Mouse (Mus musculus) C2C12 (cell line): ENCODE measurements around the gene Dcaf12. TPM values are rescaled to one million over a fixed set of nuclear protein-coding genes. Genes with fewer than 3 reads are reported as not detected.
A peak's percentile ranks its signal among the peaks of the same experiment; 100 is the strongest.

Source experiments
- H3K27me3 ChIP-seq: one replicate; pipeline ENCODE4 v1.6.1; 2011; ENCODE audit not compliant: control insufficient read depth, insufficient read depth, insufficient read length
- H3K36me3 ChIP-seq: one replicate; pipeline ENCODE4 v1.6.1; 2011; ENCODE audit not compliant: control insufficient read depth, insufficient read depth
- H3K4me3 ChIP-seq: one replicate; pipeline ENCODE4 v1.5.1; 2011; ENCODE audit warnings: mild to moderate bottlenecking, control low read depth; ENCODE audit not compliant: poor library complexity, insufficient read depth, severe bottlenecking
- H3K79me2 ChIP-seq: one replicate; pipeline ENCODE4 v1.6.1; 2011; ENCODE audit not compliant: control insufficient read depth, insufficient read depth
- H3K79me3 ChIP-seq: one replicate; pipeline ENCODE4 v1.6.1; 2011; ENCODE audit warnings: low read depth, control low read depth
- H3ac ChIP-seq: one replicate; pipeline ENCODE3; 2011; ENCODE audit warnings: low read depth; ENCODE audit not compliant: control insufficient read depth, insufficient read length
- CEBPB ChIP-seq: IDR thresholded peaks from one replicate; pipeline ENCODE4 v1.6.1; 2011; ENCODE audit warnings: low read depth, mild to moderate bottlenecking, control low read depth, moderate library complexity
- CTCF ChIP-seq: IDR thresholded peaks from one replicate; pipeline ENCODE4 v1.5.1; 2011; ENCODE audit not compliant: control insufficient read depth, insufficient read depth, insufficient read length
- FOSL1 ChIP-seq: IDR thresholded peaks from one replicate; pipeline ENCODE4 v1.8.0; 2011; ENCODE audit warnings: mild to moderate bottlenecking, low read length; ENCODE audit not compliant: poor library complexity, insufficient read depth, severe bottlenecking
- MAX ChIP-seq: IDR thresholded peaks from one replicate; pipeline ENCODE4 v1.6.1; 2011; ENCODE audit warnings: mild to moderate bottlenecking, control low read depth
- MYOD1 ChIP-seq: IDR thresholded peaks from one replicate; pipeline ENCODE4 v1.6.1; 2011; ENCODE audit warnings: low read depth; ENCODE audit not compliant: control insufficient read depth, insufficient read length
- MYOG ChIP-seq: IDR thresholded peaks from one replicate; pipeline ENCODE4 v1.6.1; 2011; ENCODE audit not compliant: control insufficient read depth, insufficient read length; ENCODE audit errors: extremely low read depth
- USF1 ChIP-seq: IDR thresholded peaks from one replicate; pipeline ENCODE4 v1.6.1; 2011; ENCODE audit warnings: low read depth, mild to moderate bottlenecking, control low read depth, moderate library complexity
- polyA plus RNA-seq: library from polyadenylated mRNA; unstranded; fragments of >200 nt; fragmentation: generic; extraction: Trizol; gene quantifications from one replicate; pipeline ENCODE4 v1.2.1, GENCODE M21; 2012; ENCODE audit warnings: missing spikeins

Gene Dcaf12
- polyA plus RNA-seq, 1 experiment, result 20.9 TPM

DNA sequence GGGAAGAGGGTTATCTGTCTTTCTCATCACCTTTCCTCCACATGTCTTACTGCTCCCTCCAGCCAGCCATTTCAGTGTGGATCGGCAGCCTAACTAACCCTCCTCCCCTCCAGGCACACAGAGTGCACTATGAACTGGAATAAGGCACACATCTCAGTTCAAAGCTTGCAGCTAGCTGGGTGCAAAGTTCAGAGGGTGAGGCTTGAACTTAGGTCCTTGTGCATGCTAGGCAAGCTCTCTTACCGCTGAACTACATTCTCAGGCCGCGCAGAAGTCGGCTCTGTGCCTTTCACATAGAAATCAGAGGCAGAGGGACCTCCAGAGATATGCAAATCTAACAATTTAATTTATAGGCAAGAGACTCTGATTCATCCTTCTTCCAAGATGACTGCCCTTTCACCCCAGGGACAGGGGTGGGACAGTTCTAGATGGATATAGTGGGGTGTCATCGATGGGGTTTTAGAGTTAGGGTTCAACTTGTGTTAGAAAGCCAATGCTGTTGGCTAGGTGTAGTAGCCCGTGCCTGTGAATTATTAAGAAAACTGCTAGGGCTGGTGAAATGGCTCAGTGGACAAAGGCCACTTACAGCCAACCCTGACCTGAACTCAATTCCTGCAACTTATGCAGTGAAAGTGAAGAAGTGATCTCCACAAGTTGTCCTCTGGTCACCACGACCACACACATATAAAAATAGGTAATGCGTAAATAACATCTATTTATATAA is 17.2 kb upstream of the Dcaf12 start:
- Histone ChIP-seq H3K79me3 (no peaks in the 10 kb centered on the region), H3K4me3 (no peak overlapping the region), H3K79me2 (no peaks in the 10 kb centered on the region), H3ac (no peak overlapping the region), H3K27me3 (no peaks in the 10 kb centered on the region), H3K36me3 (no peaks in the 10 kb centered on the region)
- TF ChIP-seq MYOG (no peak), MAX (no peak), MYOD1 (no peak), FOSL1 (no peak), USF1 (no peak), CTCF (no peak), CEBPB (no peak)

DNA sequence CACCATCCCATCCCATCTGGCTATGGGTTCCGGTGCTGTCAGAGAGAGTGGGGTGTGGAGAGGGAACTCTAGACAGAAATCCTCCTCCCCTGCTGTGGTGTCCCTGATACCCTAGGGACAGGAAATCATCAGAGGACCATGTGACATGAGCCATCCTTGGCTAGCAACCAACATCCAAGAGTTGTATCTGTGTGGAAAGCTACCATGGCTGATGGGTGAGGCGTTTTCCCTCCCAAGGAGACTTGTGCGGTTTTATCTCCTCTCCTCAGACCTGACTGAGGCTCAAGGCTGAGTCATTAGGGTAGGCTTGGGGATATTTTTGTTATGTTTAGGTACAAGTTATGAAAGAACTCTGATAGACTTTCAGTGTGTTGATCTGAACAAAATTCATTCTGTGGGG is 16.4 kb upstream of the Dcaf12 start:
- H3K79me3 ChIP-seq, result no peaks in the 10 kb centered on the region
- H3K27me3 ChIP-seq, result no peaks in the 10 kb centered on the region
- H3ac ChIP-seq, result no peak overlapping the region
- H3K4me3 ChIP-seq, result no peak overlapping the region
- H3K36me3 ChIP-seq, result no peaks in the 10 kb centered on the region
- TF ChIP-seq MYOG, result no peak
- TF ChIP-seq USF1, result peak; percentile 75
- H3K79me2 ChIP-seq, result no peaks in the 10 kb centered on the region

DNA sequence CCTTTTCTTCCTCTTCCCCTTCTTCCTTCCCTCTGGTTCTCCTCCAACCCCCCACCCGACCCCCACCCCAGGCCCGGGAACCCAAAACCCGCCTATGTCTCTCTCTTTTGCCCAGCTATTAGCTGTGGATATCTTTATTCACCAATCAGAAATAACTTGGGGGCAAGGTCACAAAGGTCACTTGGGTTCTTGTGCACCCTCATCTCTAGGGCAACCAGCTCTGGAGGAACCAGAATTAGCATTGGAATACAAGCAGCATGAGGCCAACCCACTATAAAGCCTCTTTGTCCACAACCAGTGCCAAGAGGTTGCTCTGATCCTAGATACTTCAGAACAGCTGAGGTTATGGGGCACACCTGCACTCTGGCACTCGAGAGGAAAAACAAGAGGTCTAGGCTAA is 14.8 kb upstream of the Dcaf12 start:
- Histone ChIP-seq H3K4me3 (no peak overlapping the region), H3K36me3 (no peaks in the 10 kb centered on the region), H3ac (no peak overlapping the region), H3K27me3 (no peaks in the 10 kb centered on the region), H3K79me2 (no peaks in the 10 kb centered on the region), H3K79me3 (no peaks in the 10 kb centered on the region)
- TF ChIP-seq MYOD1, result no peak

DNA sequence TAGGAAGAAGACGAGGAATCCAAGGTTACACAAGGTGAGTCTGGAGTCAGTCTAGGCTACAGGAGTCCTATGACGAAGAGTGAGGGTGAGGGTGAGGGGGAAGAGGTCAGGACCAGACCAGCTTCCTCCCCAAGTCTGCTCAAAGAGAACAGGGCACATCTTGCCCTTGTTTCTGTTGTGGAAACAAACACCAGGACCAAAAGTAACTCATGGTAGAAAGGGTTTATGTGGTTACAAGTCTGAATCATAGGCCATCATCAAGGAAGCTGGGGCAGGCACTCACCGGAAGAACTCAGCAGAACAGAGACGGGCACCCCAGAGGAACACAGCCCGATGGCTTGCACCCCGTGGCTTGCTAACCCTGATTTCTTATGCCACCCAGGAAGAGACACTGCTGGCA is 12.2 kb upstream of the Dcaf12 start:
- Histone ChIP-seq H3K27me3 (no peaks in the 10 kb centered on the region), H3K79me3 (no peaks in the 10 kb centered on the region), H3ac (no peak overlapping the region), H3K79me2 (no peaks in the 10 kb centered on the region), H3K36me3 (no peaks in the 10 kb centered on the region), H3K4me3 (no peak overlapping the region)
- TF ChIP-seq FOSL1 (no peak), USF1 (no peak), MYOG (no peak), MYOD1 (no peak), CTCF (no peak), MAX (no peak), CEBPB (no peak)

DNA sequence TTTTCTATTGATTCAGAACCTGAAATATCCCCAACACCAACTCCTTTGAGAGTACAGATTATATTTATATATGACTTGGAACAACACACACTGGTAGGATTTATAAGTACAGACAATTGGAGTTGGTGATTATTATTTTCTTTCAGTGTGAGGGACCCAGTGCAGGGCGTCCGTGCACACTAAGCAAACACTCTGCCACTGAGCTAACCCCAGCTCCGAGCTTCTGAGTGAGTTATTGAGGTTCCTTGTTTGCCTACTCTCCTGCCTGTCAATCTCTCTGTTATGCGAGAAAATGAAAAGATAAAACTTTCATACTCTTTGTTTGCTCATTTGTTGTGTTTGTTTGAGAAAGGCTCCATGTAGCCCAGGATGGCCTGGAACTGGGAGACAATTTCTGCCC is 6.3 kb upstream of the Dcaf12 start:
- TF ChIP-seq MYOD1, result no peak
- TF ChIP-seq MYOG, result no peak
- no peak for TF ChIP-seq CEBPB
- TF ChIP-seq FOSL1, result no peak
- TF ChIP-seq MAX, result no peak
- TF ChIP-seq CTCF, result no peak
- no peak for TF ChIP-seq USF1
- Histone ChIP-seq H3K4me3 (no peak overlapping the region), H3K27me3 (no peaks in the 10 kb centered on the region), H3K79me3 (no peaks in the 10 kb centered on the region), H3K79me2 (no peaks in the 10 kb centered on the region), H3K36me3 (no peaks in the 10 kb centered on the region), H3ac (no peak overlapping the region)

DNA sequence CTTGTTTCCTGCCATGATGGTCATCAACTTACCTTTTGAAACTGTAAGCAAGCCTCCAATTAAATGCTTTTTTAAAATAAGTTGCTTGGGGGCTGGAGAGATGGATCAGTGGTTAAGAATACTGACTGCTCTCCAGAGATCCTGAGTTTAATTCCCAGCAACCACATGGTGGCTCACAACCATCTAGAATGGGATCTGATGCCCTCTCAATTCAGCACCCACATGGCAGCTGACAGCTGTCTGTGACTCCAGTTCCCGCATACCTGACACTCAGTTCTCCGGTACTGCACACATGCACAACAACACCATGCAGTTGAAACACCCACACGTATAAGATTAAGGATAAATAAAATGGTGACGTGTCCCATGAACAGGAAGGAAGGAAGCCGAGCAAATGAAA is 3.6 kb upstream of the Dcaf12 start:
- peaks cover 13% of the 10 kb centered on the region for H3K79me2 ChIP-seq
- no peak for TF ChIP-seq USF1
- TF ChIP-seq MYOG, result no peak
- TF ChIP-seq CTCF, result no peak
- peaks cover 8% of the 10 kb centered on the region for H3K79me3 ChIP-seq
- no peaks in the 10 kb centered on the region for H3K27me3 ChIP-seq
- H3K36me3 ChIP-seq, result peaks cover 2% of the 10 kb centered on the region
- H3ac ChIP-seq, result no peak overlapping the region
- no peak overlapping the region for H3K4me3 ChIP-seq
